Mouse (Mus musculus): ENCODE data around the gene Them5. TPM values are rescaled to one million over a fixed set of nuclear protein-coding genes. Genes with fewer than 3 reads are reported as not detected.

The Them5 gene
- not detected in 2 replicates for polyA plus RNA-seq (2015; fragmentation: Nextera tagmentation; extraction: Ambion mirVana)

- WGBS: 42% methylated on average over 3 of the region's 3 CpGs
- Histone ChIP-seq H3K9ac (no peak within 1 kb of the TSS), H3K27me3 (replicated peaks) (no peaks in the 10 kb centered on the region; the same call in 1 of the 2 replicates), H3K4me1 (replicated peaks) (no peaks in the 10 kb centered on the region), H3K9me3 (no peaks in the 10 kb centered on the region), H3K4me3 (replicated peaks) (no peak within 1 kb of the TSS), H3K36me3 (no peaks in the 10 kb centered on the region), H3K4me2 (replicated peaks) (no peak within 1 kb of the TSS), H3K27ac (no peak within 1 kb of the TSS)
- no peak for ATAC-seq
Measured at GRCm38 (mm10) chr3:94341959-94342422, at the start of gene Them5. Them5 (plus strand) TSS chr3:94342099.

GRCm38 (mm10) chr3:94305457-94305856 lies 36.4 kb upstream of the Them5 start:
- ATAC-seq: no peak
- H3K9ac ChIP-seq: no peak overlapping the region
- 78% methylated on average over 1 of the region's 1 CpGs for WGBS

GRCm38 (mm10) chr3:94306975-94307374 lies 34.9 kb upstream of the Them5 start:
- no peaks in the 10 kb centered on the region for H3K9me3 ChIP-seq
- H3K4me1 ChIP-seq (replicated peaks): no peaks in the 10 kb centered on the region
- H3K36me3 ChIP-seq: no peaks in the 10 kb centered on the region
- H3K4me3 ChIP-seq (replicated peaks): no peak overlapping the region
- ATAC-seq: no peak
- H3K4me2 ChIP-seq (replicated peaks): no peak overlapping the region
- no peaks in the 10 kb centered on the region for H3K27me3 ChIP-seq (replicated peaks)
- no peak overlapping the region for H3K27ac ChIP-seq
- no peak overlapping the region for H3K9ac ChIP-seq

More at GRCm38 (mm10) chr3:94305457-94305856, 36.4 kb upstream of the Them5 start:
- Histone ChIP-seq H3K36me3 (no peaks in the 10 kb centered on the region), H3K4me3 (replicated peaks) (no peak overlapping the region), H3K27ac (no peak overlapping the region), H3K4me2 (replicated peaks) (no peak overlapping the region), H3K9me3 (no peaks in the 10 kb centered on the region), H3K4me1 (replicated peaks) (no peaks in the 10 kb centered on the region), H3K27me3 (replicated peaks) (no peaks in the 10 kb centered on the region)

GRCm38 (mm10) chr3:94309633-94310363 lies 32.1 kb upstream of the Them5 start, which contains the start of gene Them4:
Them4 (plus strand) TSS chr3:94310089.
- Histone ChIP-seq H3K4me3 (replicated peaks) (peak within 1 kb of the TSS; percentile 45), H3K4me2 (replicated peaks) (peak within 1 kb of the TSS; percentile 64), H3K36me3 (no peaks in the 10 kb centered on the region), H3K4me1 (replicated peaks) (no peaks in the 10 kb centered on the region), H3K9ac (peak within 1 kb of the TSS; percentile 53), H3K27me3 (replicated peaks) (no peaks in the 10 kb centered on the region), H3K9me3 (no peaks in the 10 kb centered on the region), H3K27ac (peak within 1 kb of the TSS; percentile 73)
- peak; percentile 99 for ATAC-seq
- 1% methylated on average over 47 of the region's 47 CpGs for whole genome bisulfite sequencing

GRCm38 (mm10) chr3:94310491-94310890 lies 31.4 kb upstream of the Them5 start:
- Histone ChIP-seq H3K27me3 (replicated peaks) (no peaks in the 10 kb centered on the region), H3K4me1 (replicated peaks) (no peaks in the 10 kb centered on the region), H3K27ac (peak overlapping the region; percentile 73), H3K4me3 (replicated peaks) (peak overlapping the region; percentile 45), H3K9me3 (no peaks in the 10 kb centered on the region), H3K36me3 (no peaks in the 10 kb centered on the region), H3K4me2 (replicated peaks) (peak overlapping the region; percentile 64), H3K9ac (peak overlapping the region; percentile 53)
- WGBS: 43% methylated on average over 7 of the region's 7 CpGs
- 0 out of 2 replicates have a peak, but pooled peaks have one; percentile 2 for ATAC-seq

- Histone ChIP-seq H3K4me2 (replicated peaks) (peak overlapping the region; percentile 64), H3K9ac (no peak overlapping the region), H3K4me1 (replicated peaks) (no peaks in the 10 kb centered on the region), H3K9me3 (no peaks in the 10 kb centered on the region), H3K27ac (peak overlapping the region; percentile 73), H3K36me3 (no peaks in the 10 kb centered on the region), H3K4me3 (replicated peaks) (peak overlapping the region; percentile 45), H3K27me3 (replicated peaks) (no peaks in the 10 kb centered on the region)
- 65% methylated on average over 6 of the region's 6 CpGs for WGBS
- ATAC-seq: no peak
Measured at GRCm38 (mm10) chr3:94310911-94311310, 31.0 kb upstream of the Them5 start.

GRCm38 (mm10) chr3:94311376-94311775 lies 30.5 kb upstream of the Them5 start:
- Histone ChIP-seq H3K4me2 (replicated peaks) (peak overlapping the region; percentile 64), H3K36me3 (no peaks in the 10 kb centered on the region), H3K27ac (peak overlapping the region; percentile 73; the same call in 1 of the 2 replicates), H3K27me3 (replicated peaks) (no peaks in the 10 kb centered on the region), H3K4me3 (replicated peaks) (peak overlapping the region; percentile 45; the same call in 1 of the 2 replicates), H3K4me1 (replicated peaks) (no peaks in the 10 kb centered on the region), H3K9ac (no peak overlapping the region), H3K9me3 (no peaks in the 10 kb centered on the region)
- WGBS: 75% methylated on average over 4 of the region's 4 CpGs
- no peak for ATAC-seq

- no peak for ATAC-seq
- H3K36me3 ChIP-seq: no peaks in the 10 kb centered on the region
- WGBS: 60% methylated on average over 3 of the region's 3 CpGs
- no peaks in the 10 kb centered on the region for H3K9me3 ChIP-seq
- no peak overlapping the region for H3K27ac ChIP-seq
- H3K27me3 ChIP-seq (replicated peaks): no peaks in the 10 kb centered on the region
- no peak overlapping the region for H3K9ac ChIP-seq
- H3K4me3 ChIP-seq (replicated peaks): no peak overlapping the region
- H3K4me1 ChIP-seq (replicated peaks): no peaks in the 10 kb centered on the region
- no peak overlapping the region for H3K4me2 ChIP-seq (replicated peaks)
Measured at GRCm38 (mm10) chr3:94328681-94329080, 13.2 kb upstream of the Them5 start.

- no peak overlapping the region for H3K9ac ChIP-seq
- H3K4me3 ChIP-seq (replicated peaks): no peak overlapping the region
- ATAC-seq: no peak
- H3K4me2 ChIP-seq (replicated peaks): no peak overlapping the region
- H3K4me1 ChIP-seq (replicated peaks): no peaks in the 10 kb centered on the region
- H3K36me3 ChIP-seq: no peaks in the 10 kb centered on the region
- no peaks in the 10 kb centered on the region for H3K9me3 ChIP-seq
- no peaks in the 10 kb centered on the region for H3K27me3 ChIP-seq (replicated peaks)
- H3K27ac ChIP-seq: no peak overlapping the region
- 90% methylated on average over 4 of the region's 4 CpGs for WGBS
Measured at GRCm38 (mm10) chr3:94334442-94334841, 7.5 kb upstream of the Them5 start.

GRCm38 (mm10) chr3:94338522-94338921 lies 3.4 kb upstream of the Them5 start:
- H3K36me3 ChIP-seq: no peaks in the 10 kb centered on the region
- no peak overlapping the region for H3K27ac ChIP-seq
- no peak for ATAC-seq
- no peaks in the 10 kb centered on the region for H3K9me3 ChIP-seq
- H3K9ac ChIP-seq: no peak overlapping the region
- H3K4me3 ChIP-seq (replicated peaks): no peak overlapping the region
- WGBS: 88% methylated on average over 3 of the region's 3 CpGs
- H3K4me1 ChIP-seq (replicated peaks): no peaks in the 10 kb centered on the region
- no peak overlapping the region for H3K4me2 ChIP-seq (replicated peaks)
- no peaks in the 10 kb centered on the region; the same call in 1 of the 2 replicates for H3K27me3 ChIP-seq (replicated peaks)

GRCm38 (mm10) chr3:94342552-94342951 lies 653 bp downstream of the Them5 start:
- H3K27me3 ChIP-seq (replicated peaks): no peaks in the 10 kb centered on the region; the same call in 1 of the 2 replicates
- H3K36me3 ChIP-seq: no peaks in the 10 kb centered on the region
- no peaks in the 10 kb centered on the region for H3K9me3 ChIP-seq
- no peak for ATAC-seq
- H3K27ac ChIP-seq: no peak overlapping the region
- no peak overlapping the region for H3K4me3 ChIP-seq (replicated peaks)
- WGBS: 52% methylated on average over 1 of the region's 1 CpGs
- no peak overlapping the region for H3K4me2 ChIP-seq (replicated peaks)
- no peak overlapping the region for H3K9ac ChIP-seq
- H3K4me1 ChIP-seq (replicated peaks): no peaks in the 10 kb centered on the region

GRCm38 (mm10) chr3:94344182-94344581 lies 2.3 kb downstream of the Them5 start:
- 90% methylated on average over 2 of the region's 2 CpGs for WGBS

GRCm38 (mm10) chr3:94344897-94345296 lies 3.0 kb downstream of the Them5 start:
- 58% methylated on average over 3 of the region's 3 CpGs for WGBS
- no peak for ATAC-seq
- no peak overlapping the region for H3K27ac ChIP-seq
- H3K4me2 ChIP-seq (replicated peaks): no peak overlapping the region
- no peaks in the 10 kb centered on the region; the same call in 1 of the 2 replicates for H3K27me3 ChIP-seq (replicated peaks)
- no peak overlapping the region for H3K9ac ChIP-seq
- H3K36me3 ChIP-seq: no peaks in the 10 kb centered on the region
- no peaks in the 10 kb centered on the region for H3K9me3 ChIP-seq
- no peak overlapping the region for H3K4me3 ChIP-seq (replicated peaks)
- no peaks in the 10 kb centered on the region for H3K4me1 ChIP-seq (replicated peaks)

More at GRCm38 (mm10) chr3:94344182-94344581, 2.3 kb downstream of the Them5 start:
- Histone ChIP-seq H3K4me3 (replicated peaks) (no peak overlapping the region), H3K9ac (no peak overlapping the region), H3K36me3 (no peaks in the 10 kb centered on the region), H3K4me2 (replicated peaks) (no peak overlapping the region), H3K27ac (no peak overlapping the region), H3K4me1 (replicated peaks) (no peaks in the 10 kb centered on the region), H3K27me3 (replicated peaks) (no peaks in the 10 kb centered on the region; the same call in 1 of the 2 replicates), H3K9me3 (no peaks in the 10 kb centered on the region)
- ATAC-seq: no peak
